Mouse (Mus musculus): ENCODE results near the gene Prkcg. TPM values are rescaled to one million over a fixed set of nuclear protein-coding genes. Genes with fewer than 3 reads are reported as not detected.

The Prkcg gene
- polyA plus RNA-seq, 1 experiment from 2014 or later, result 0.73 TPM

GRCm38 (mm10) chr7:3306400-3306799 lies 17.4 kb downstream of the Prkcg start:
- H3K4me1 ChIP-seq, result peaks cover 34% of the 10 kb centered on the region
- ATAC-seq (ENCODE audit: low FRiP score), result no peak
- H3K27me3 ChIP-seq, result peaks cover 46% of the 10 kb centered on the region
- H3K4me2 ChIP-seq, result no peak overlapping the region
- H3K27ac ChIP-seq, result no peak overlapping the region
- no peaks in the 10 kb centered on the region for H3K36me3 ChIP-seq (replicated peaks)
- WGBS, result 71% methylated on average over 3 of the region's 3 CpGs
- H3K4me3 ChIP-seq (replicated peaks), result no peak overlapping the region
- no peak overlapping the region for H3K9ac ChIP-seq
- H3K9me3 ChIP-seq, result peaks cover 5% of the 10 kb centered on the region; the same call in 1 of the 2 replicates

- WGBS, result 74% methylated on average over 4 of the region's 4 CpGs
- peaks cover 17% of the 10 kb centered on the region for H3K4me1 ChIP-seq
These were observed 19.7 kb downstream of the Prkcg start for GRCm38 (mm10) chr7:3308646-3309045.

GRCm38 (mm10) chr7:3310233-3310632 lies 21.3 kb downstream of the Prkcg start:
- Histone ChIP-seq H3K9ac (no peak overlapping the region), H3K36me3 (replicated peaks) (no peaks in the 10 kb centered on the region), H3K27me3 (peaks cover 11% of the 10 kb centered on the region; the same call in 1 of the 2 replicates), H3K4me2 (no peak overlapping the region), H3K9me3 (peaks cover 5% of the 10 kb centered on the region; the same call in 1 of the 2 replicates), H3K27ac (no peak overlapping the region), H3K4me1 (peaks cover 2% of the 10 kb centered on the region; the same call in 1 of the 2 replicates), H3K4me3 (replicated peaks) (no peak overlapping the region)
- ATAC-seq (ENCODE audit: low FRiP score), result no peak
- 96% methylated on average over 7 of the region's 7 CpGs for WGBS

More at GRCm38 (mm10) chr7:3308646-3309045, 19.7 kb downstream of the Prkcg start:
- ATAC-seq (ENCODE audit: low FRiP score), result no peak
- Histone ChIP-seq H3K36me3 (replicated peaks) (no peaks in the 10 kb centered on the region), H3K27ac (no peak overlapping the region), H3K4me3 (replicated peaks) (no peak overlapping the region), H3K27me3 (peaks cover 25% of the 10 kb centered on the region), H3K9ac (no peak overlapping the region), H3K9me3 (peaks cover 5% of the 10 kb centered on the region; the same call in 1 of the 2 replicates), H3K4me2 (no peak overlapping the region)

GRCm38 (mm10) chr7:3313571-3313970 lies 24.6 kb downstream of the Prkcg start:
- H3K9me3 ChIP-seq, result peaks cover 5% of the 10 kb centered on the region; the same call in 1 of the 2 replicates
- WGBS, result 91% methylated on average over 8 of the region's 8 CpGs
- ATAC-seq (ENCODE audit: low FRiP score), result no peak

GRCm38 (mm10) chr7:3314121-3314520 lies 25.1 kb downstream of the Prkcg start:
- Histone ChIP-seq H3K4me2 (no peak overlapping the region), H3K4me3 (replicated peaks) (no peak overlapping the region), H3K9ac (no peak overlapping the region), H3K4me1 (no peaks in the 10 kb centered on the region; the same call in 1 of the 2 replicates), H3K27ac (no peak overlapping the region), H3K9me3 (peaks cover 5% of the 10 kb centered on the region; the same call in 1 of the 2 replicates), H3K36me3 (replicated peaks) (no peaks in the 10 kb centered on the region), H3K27me3 (no peaks in the 10 kb centered on the region)
- WGBS, result 71% methylated on average over 5 of the region's 5 CpGs
- peak; percentile 70; the same call in 1 of the 2 replicates for ATAC-seq (ENCODE audit: low FRiP score)

More at GRCm38 (mm10) chr7:3313571-3313970, 24.6 kb downstream of the Prkcg start:
- Histone ChIP-seq H3K4me1 (no peaks in the 10 kb centered on the region; the same call in 1 of the 2 replicates), H3K9ac (no peak overlapping the region), H3K27ac (no peak overlapping the region), H3K4me2 (no peak overlapping the region), H3K4me3 (replicated peaks) (no peak overlapping the region), H3K36me3 (replicated peaks) (no peaks in the 10 kb centered on the region), H3K27me3 (no peaks in the 10 kb centered on the region)

GRCm38 (mm10) chr7:3317704-3318103 lies 28.7 kb downstream of the Prkcg start:
- Histone ChIP-seq H3K9me3 (no peaks in the 10 kb centered on the region), H3K4me1 (no peaks in the 10 kb centered on the region; the same call in 1 of the 2 replicates), H3K27me3 (no peaks in the 10 kb centered on the region), H3K4me2 (no peak overlapping the region), H3K36me3 (replicated peaks) (no peaks in the 10 kb centered on the region), H3K27ac (no peak overlapping the region), H3K4me3 (replicated peaks) (no peak overlapping the region), H3K9ac (no peak overlapping the region)
- ATAC-seq (ENCODE audit: low FRiP score), result no peak
- WGBS, result 39% methylated on average over 4 of the region's 4 CpGs

GRCm38 (mm10) chr7:3320856-3321255 lies 31.9 kb downstream of the Prkcg start:
- H3K9me3 ChIP-seq, result no peaks in the 10 kb centered on the region
- no peaks in the 10 kb centered on the region for H3K36me3 ChIP-seq (replicated peaks)
- no peak for ATAC-seq (ENCODE audit: low FRiP score)
- no peak overlapping the region for H3K9ac ChIP-seq
- 68% methylated on average over 3 of the region's 3 CpGs for WGBS
- no peak overlapping the region for H3K27ac ChIP-seq
- no peaks in the 10 kb centered on the region; the same call in 1 of the 2 replicates for H3K4me1 ChIP-seq
- no peak overlapping the region for H3K4me3 ChIP-seq (replicated peaks)
- H3K4me2 ChIP-seq, result no peak overlapping the region
- H3K27me3 ChIP-seq, result no peaks in the 10 kb centered on the region

GRCm38 (mm10) chr7:3323826-3324225 lies 34.8 kb downstream of the Prkcg start:
- no peaks in the 10 kb centered on the region for H3K36me3 ChIP-seq (replicated peaks)
- H3K4me1 ChIP-seq, result no peaks in the 10 kb centered on the region
- no peaks in the 10 kb centered on the region for H3K9me3 ChIP-seq
- 90% methylated on average over 1 of the region's 1 CpGs for WGBS
- H3K27me3 ChIP-seq, result no peaks in the 10 kb centered on the region
- H3K9ac ChIP-seq, result no peak overlapping the region
- H3K27ac ChIP-seq, result no peak overlapping the region
- no peak overlapping the region for H3K4me2 ChIP-seq
- H3K4me3 ChIP-seq (replicated peaks), result no peak overlapping the region
- no peak for ATAC-seq (ENCODE audit: low FRiP score)

- WGBS, result 78% methylated on average over 4 of the region's 4 CpGs
- H3K9me3 ChIP-seq, result no peaks in the 10 kb centered on the region
- H3K4me2 ChIP-seq, result no peak overlapping the region
- ATAC-seq (ENCODE audit: low FRiP score), result no peak
- no peaks in the 10 kb centered on the region for H3K36me3 ChIP-seq (replicated peaks)
- H3K27me3 ChIP-seq, result peaks cover 3% of the 10 kb centered on the region; the same call in 1 of the 2 replicates
- H3K27ac ChIP-seq, result no peak overlapping the region
- H3K9ac ChIP-seq, result no peak overlapping the region
- H3K4me1 ChIP-seq, result peaks cover 13% of the 10 kb centered on the region
- H3K4me3 ChIP-seq (replicated peaks), result no peak overlapping the region
These were observed 39.0 kb downstream of the Prkcg start for GRCm38 (mm10) chr7:3327961-3328360.

GRCm38 (mm10) chr7:3329776-3330546 lies 41.0 kb downstream of the Prkcg start:
- Histone ChIP-seq H3K4me1 (peaks cover 25% of the 10 kb centered on the region), H3K27me3 (peaks cover 3% of the 10 kb centered on the region; the same call in 1 of the 2 replicates), H3K9ac (no peak overlapping the region), H3K4me2 (peak overlapping the region; percentile 31), H3K4me3 (replicated peaks) (no peak overlapping the region; the same call in 1 of the 2 replicates), H3K9me3 (no peaks in the 10 kb centered on the region), H3K36me3 (replicated peaks) (no peaks in the 10 kb centered on the region), H3K27ac (no peak overlapping the region)
- no peak for ATAC-seq (ENCODE audit: low FRiP score)
- 21% methylated on average over 31 of the region's 31 CpGs for WGBS

GRCm38 (mm10) chr7:3331171-3331570 lies 42.2 kb downstream of the Prkcg start:
- peaks cover 29% of the 10 kb centered on the region for H3K4me1 ChIP-seq
- H3K36me3 ChIP-seq (replicated peaks), result no peaks in the 10 kb centered on the region
- peak overlapping the region; percentile 73 for H3K4me2 ChIP-seq
- H3K27ac ChIP-seq, result peak overlapping the region; percentile 92; the same call in 1 of the 2 replicates
- 0 out of 2 replicates have a peak overlapping the region, but pooled peaks have one; percentile 84 for H3K9ac ChIP-seq
- peaks cover 3% of the 10 kb centered on the region; the same call in 1 of the 2 replicates for H3K27me3 ChIP-seq
- peak overlapping the region; percentile 70 for H3K4me3 ChIP-seq (replicated peaks)
- ATAC-seq (ENCODE audit: low FRiP score), result 0 out of 2 replicates have a peak, but pooled peaks have one; percentile 1
- no peaks in the 10 kb centered on the region for H3K9me3 ChIP-seq
- WGBS, result 55% methylated on average over 6 of the region's 6 CpGs

- WGBS, result under 1% methylated on average over 26 of the region's 27 CpGs
- H3K27ac ChIP-seq, result peak overlapping the region; percentile 92
- peak overlapping the region; percentile 70 for H3K4me3 ChIP-seq (replicated peaks)
- no peaks in the 10 kb centered on the region for H3K9me3 ChIP-seq
- no peaks in the 10 kb centered on the region for H3K36me3 ChIP-seq (replicated peaks)
- H3K4me1 ChIP-seq, result peaks cover 34% of the 10 kb centered on the region
- peak overlapping the region; percentile 73 for H3K4me2 ChIP-seq
- H3K27me3 ChIP-seq, result peaks cover 3% of the 10 kb centered on the region; the same call in 1 of the 2 replicates
- peak; percentile 94 for ATAC-seq (ENCODE audit: low FRiP score)
- peak overlapping the region; percentile 84 for H3K9ac ChIP-seq
These were observed 42.7 kb downstream of the Prkcg start for GRCm38 (mm10) chr7:3331581-3332223.

All from forebrain, embryonic 12.5 days (tissue).